Mouse (Mus musculus) megakaryocyte, adult 5-6 weeks (primary cell): ENCODE data around the gene Nos1. TPM values are rescaled to one million over a fixed set of nuclear protein-coding genes. Genes with fewer than 3 reads are reported as not detected.
A peak's percentile ranks its signal among the peaks of the same experiment; 100 is the strongest.

Experiments used
- ATAC-seq: 2 replicates; pipeline ENCODE4 v1.8.0; 2016; ENCODE audit warnings: mild to moderate bottlenecking, inconsistent platforms; ENCODE audit not compliant: poor library complexity, severe bottlenecking
- total RNA-seq, 2 experiments: library from RNA; stranded (forward) in 1 of 2; stranded (reverse) in 1 of 2; fragments of 153-499, 151-499 nt in 1 of 2; fragments of 221-1000, 200-1000 nt in 1 of 2; gene quantifications; 2 replicates each; pipeline versions ENCODE4 v1.2.3 to v1.2.4; 2015 to 2017

Nos1 gene
- total RNA-seq, 2 experiments from 2014 or later: not detected

DNA sequence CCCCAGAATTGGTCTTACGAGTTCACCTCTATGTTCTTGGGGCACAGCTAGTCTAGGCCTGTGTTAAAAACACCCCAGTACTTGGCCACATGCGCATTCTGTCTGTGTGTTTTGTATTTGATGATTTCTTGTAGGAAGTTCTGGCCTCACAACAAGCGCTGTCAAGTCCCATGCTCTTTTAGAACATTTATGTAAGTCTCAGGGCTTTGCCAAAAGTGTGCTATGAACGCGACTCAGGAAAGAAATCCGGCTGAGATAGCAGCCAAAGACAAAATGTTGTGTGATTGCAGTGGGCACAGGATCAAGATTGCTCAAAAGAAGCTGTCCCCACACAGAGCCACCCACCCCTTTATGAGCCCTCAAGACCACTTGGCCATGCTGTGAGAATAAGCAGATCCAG lies 212.7 kb downstream of the Nos1 start:
- no peak for ATAC-seq

DNA sequence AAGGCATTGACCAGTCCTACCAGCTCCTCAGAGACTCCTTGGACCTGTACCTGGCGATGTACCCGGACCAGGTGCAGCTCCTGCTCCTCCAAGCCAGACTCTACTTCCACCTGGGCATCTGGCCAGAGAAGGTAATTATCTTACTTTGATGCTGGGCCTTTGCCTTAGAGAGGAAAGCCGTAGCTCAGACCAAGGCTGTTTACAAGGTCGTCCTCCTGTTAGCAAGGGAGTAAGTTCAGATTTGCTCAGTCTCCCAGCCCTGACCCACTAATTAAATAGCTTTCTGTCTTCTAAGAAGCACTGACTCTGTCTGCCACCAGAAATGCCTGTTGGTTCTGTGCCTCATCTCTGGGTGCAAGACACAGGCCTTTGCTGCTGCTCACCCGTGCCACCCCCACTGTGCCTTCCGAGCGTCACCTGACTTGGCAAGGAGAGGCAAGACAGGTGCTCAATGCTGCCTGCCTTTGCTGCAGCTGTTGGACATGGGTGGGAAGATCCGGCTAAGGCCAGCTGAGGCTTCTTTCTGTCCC lies 214.6 kb downstream of the Nos1 start:
- no peak for ATAC-seq

DNA sequence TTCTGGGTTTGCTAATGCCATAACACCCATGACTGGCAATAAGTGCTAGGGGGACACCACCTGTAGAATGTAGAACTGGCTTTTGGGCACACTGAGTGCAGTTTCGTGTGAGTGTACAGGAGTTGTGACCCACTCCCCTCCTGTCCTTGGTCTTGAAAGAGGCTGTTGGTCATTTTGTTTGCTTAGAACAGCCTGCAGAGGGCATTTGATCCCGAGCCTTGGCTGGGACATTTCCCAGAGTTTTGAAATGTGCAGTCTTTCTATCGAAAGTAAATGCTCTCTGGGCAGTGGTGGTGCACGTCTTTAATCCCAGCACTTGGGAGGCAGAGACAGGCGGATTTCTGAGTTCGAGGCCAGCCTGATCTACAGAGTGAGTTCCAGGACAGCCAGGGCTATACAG lies 215.1 kb downstream of the Nos1 start:
- no peak for ATAC-seq

DNA sequence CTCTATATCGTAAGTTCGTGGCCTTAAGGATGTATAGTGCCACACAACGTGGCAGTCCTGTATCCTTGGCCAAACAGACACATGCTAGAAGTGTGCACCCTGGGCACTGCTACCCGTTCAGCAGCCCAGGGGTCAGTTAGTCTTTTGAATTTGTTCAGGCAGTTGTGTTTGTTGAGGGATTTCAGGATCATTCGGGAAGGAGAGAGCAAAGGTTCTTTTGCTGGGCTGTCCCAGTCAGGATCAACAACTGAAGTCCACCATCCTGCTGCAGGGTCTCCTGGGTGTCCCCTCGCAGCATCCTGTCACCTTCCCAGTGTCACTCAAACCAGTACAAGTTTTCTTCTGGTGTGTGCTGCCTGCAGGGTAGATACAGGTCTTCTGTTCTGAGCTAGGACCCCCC lies 215.7 kb downstream of the Nos1 start:
- ATAC-seq: no peak

DNA sequence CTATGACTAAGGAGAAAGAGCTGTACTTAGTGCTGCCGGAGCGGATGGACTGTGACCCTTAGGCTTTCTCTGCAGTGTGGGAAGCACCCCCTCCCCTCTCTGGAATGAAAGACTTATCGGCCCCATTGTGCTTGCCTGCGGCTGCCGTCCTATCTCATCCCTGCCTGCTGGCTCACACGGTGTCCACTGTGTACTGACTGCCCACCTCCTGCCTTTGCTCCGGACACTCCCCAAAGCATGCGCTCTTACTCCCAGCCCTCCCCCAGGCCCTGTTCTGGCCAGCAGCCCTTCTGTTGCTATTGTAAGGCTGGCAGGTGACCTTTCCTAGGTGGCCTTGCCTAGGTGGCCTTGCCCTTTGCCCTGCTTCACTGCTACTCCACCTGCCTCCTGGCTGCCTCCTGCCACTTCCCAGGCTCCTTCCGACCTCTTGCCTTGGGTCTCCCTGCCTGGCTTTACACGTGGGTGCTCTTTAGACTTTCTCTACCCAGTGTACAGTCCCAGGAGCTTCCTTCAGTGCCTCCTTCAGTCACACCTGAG lies 216.7 kb downstream of the Nos1 start:
- no peak for ATAC-seq

DNA sequence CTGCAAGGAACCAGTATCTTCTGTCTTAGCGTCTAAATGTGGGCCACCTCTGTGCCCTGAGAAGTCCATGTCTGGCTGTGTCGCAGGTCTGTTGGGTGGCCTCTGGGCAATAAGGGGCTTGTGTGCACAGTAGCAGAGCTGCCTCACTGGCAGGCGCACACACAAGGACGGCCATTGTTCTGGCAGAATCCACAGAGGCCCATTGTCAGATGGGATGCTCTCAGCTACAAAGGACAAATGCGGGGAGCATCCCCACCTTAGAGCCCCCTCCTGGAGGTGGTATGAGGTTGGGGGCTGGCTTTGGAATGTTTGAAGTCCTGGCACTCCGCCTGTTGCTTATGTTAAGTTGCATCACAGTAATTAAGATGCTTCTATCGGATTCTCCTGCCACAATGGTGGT lies 218.2 kb downstream of the Nos1 start:
- ATAC-seq: no peak

DNA sequence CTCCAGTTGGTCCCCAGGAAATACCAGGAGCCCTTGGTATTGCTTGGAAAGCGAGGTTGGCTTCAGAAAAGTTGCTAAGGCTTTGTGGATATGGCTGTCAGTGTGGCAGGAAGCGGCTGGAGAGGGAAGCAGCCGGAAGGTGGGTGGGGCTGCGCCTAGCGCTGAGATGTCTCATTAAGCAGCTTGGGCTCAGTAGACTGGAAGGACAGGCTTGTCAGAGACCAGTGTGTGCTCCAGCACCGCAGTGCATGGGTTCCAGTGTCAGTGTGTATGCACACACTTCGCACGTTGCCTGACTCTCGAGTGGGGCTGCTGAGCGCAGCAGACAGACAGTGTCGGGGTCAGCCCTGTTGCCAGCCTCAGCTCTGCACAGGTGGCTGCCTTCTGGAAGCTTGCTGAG lies 218.8 kb downstream of the Nos1 start:
- ATAC-seq: no peak

DNA sequence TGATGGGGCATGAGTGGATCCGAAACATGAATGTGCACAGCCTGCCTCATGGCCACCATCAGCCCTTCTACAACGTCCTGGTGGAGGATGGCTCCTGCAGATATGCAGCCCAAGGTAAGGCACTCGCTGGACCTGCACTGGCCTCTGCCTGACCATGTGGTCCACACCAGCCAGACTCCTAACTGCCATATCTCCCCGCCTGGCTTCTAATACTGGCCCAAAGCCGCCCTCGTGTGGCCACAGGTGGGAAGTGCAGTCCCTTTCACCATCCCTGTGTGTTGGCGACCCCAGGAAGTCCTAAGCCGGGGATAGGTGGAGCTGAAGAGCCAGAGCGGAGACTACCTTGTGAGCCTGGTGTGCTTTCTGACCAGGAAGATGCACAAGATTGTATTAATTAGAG lies 221.2 kb downstream of the Nos1 start:
- ATAC-seq: peak; percentile 71

DNA sequence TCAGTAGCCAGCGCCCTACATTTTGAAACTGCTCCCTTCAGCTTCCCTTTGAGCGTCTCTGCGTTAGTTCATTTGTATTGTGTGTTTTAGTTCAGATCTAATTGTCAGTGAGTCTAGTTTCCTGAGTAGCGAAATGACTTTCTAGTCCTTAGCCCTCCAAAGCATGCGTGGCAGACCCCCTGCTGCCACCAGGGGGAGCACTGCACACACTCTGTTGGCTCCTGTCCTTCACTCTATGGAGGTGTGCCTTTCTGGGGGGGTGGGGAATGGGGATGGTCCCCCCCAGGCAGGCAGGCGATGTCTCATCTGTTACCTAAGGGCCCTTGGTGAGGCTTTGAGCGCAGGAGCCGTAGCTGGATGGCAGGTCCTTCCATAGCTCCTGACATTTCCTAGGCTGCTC lies 223.8 kb downstream of the Nos1 start:
- ATAC-seq: peak; percentile 69

DNA sequence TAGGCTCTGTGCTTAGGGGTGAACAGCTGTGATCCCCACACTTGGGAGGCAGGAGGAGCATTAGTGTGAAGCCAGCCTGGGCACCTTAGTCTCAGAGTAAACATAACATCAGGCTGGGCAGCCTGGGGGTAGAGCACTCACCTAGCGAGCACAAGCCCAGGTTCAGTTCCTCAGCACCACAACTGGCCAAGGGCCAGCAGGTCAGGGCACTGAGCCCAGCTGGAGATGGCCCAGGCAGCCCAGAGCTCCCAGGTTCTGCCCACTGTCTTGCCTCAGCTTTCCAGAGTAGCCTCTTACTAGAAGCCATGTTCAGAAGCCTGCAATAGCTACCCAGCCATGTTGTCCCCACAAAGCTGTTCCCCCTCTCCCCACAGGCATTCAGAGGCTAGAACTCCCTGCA lies 224.9 kb downstream of the Nos1 start:
- no peak for ATAC-seq

DNA sequence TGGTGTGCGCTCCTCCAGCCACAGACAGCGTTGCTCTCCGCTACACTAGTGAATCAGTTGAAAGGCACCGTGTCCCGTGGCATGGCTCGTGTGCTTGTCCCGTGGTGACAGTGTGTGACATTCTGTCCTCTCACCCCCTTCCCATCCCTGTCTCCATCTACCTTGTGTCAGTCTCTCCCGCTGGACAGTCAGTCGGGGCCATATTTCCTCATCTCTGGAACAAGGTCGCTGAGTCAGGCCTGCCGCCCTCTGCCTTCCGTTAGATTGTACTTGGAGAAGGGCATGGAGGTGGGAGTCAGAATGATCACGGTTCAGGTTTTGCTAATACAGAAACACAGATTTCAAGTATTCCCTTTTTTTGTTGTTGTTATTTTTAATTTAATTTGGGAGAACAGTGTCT lies 227.5 kb downstream of the Nos1 start:
- ATAC-seq: no peak

Other genes starting within 250 kb of the Nos1 start
- 2.0 and 3.1 TPM in 2 replicates for gene Fbxo21, start 195.7 kb downstream of the Nos1 start, total RNA-seq (2015)
- gene Fbxo21, start 195.7 kb downstream of the Nos1 start, total RNA-seq (2017): 4.2 and 4.8 TPM in 2 replicates
- 1.8 and 4.2 TPM in 2 replicates for gene Tesc, start 246.7 kb downstream of the Nos1 start, total RNA-seq (2015)
- gene Tesc, start 246.7 kb downstream of the Nos1 start, total RNA-seq (2017): 2.2 and 2.4 TPM in 2 replicates